Mouse (Mus musculus) kidney, adult 2 months (tissue): ENCODE data around the gene Kremen2.

Experiments
- CTCF ChIP-seq: fragments of 200-500 bp; conservative IDR thresholded peaks from 2 replicates; pipeline ENCODE4 v1.5.1; 2011; ENCODE audit warnings: low read depth, mild to moderate bottlenecking, control low read depth, low read length, moderate library complexity, mixed read lengths; ENCODE audit not compliant: insufficient read depth, insufficient read length
- POLR2A ChIP-seq: fragments of 200-500 bp; IDR thresholded peaks from one replicate; pipeline ENCODE4 v1.6.1; 2011; ENCODE audit warnings: low read depth, low read length, control low read depth

- peak; percentile 5 for TF ChIP-seq POLR2A
- TF ChIP-seq CTCF = no peak
Observed at GRCm38 (mm10) chr17:23771284-23772218, 25.9 kb upstream of the Kremen2 start, which contains the start of gene Flywch1.
